Mouse (Mus musculus): ENCODE data around the gene Vmac.

DNA sequence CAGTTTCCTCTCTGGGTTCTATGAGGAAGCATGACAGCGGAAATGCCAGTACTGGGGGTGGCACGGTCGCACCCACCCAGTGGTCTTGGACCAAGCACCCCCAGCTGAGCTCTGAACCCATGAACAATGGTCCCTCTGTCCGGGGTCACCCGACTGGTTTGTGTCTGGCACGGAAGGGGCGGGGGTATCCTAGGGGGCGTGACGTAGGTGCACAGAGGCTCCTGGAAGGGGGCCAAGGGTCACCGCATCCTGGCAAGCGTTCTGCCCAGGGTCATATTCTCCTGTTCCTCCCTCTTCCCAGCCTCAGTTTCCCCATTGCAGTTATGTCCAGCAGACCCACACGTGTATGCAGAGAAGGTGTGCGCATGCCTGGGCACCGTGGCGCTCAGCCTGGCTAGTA is 35.6 kb upstream of the Vmac start:
- no peak for TF ChIP-seq CTCF (IDR thresholded peaks at IDR 0.05; ENCODE audit: control insufficient read depth, insufficient read depth, insufficient replicate concordance, low read depth, low read length)
- TF ChIP-seq POLR2A (IDR thresholded peaks at IDR 0.05; ENCODE audit: control insufficient read depth, low read depth, low read length), result no peak

Measured in testis, adult 2 months (tissue).